Mouse (Mus musculus): ENCODE measurements at regions not wholly inside any gene's neighbourhood (a gene's known extent, or its start where the extent isn't known, plus 50 kb on each side); places are given as distances from the start of the nearest gene placed in this dataset.
A peak's percentile ranks its signal among the peaks of the same experiment; 100 is the strongest.

DNA sequence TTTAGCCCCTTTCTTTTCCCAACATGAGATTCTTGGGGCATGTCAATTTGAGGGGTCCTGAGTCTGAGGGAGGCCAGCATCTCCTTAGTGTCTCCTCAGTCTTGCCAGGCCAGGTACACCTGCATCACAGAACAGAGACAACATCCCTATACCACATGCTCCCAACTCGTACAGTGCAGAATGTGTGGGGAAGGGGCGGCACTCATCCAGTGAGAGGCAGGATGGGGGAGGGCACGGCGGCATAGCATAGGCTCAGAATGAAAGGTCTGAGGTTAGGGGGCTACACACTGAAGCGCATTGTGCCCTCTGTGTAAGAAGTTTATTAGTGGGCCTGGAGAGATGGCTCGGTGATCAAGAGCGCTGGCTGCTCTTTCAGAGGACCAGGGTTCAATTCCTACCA is 256.4 kb upstream of the Hs6st1 start:
- H3K27me3 ChIP-seq (replicated peaks; ENCODE audit: control insufficient read depth, insufficient read depth, low read length) = no peaks in the 10 kb centered on the region
- 92% methylated on average over 7 of the region's 7 CpGs for WGBS

DNA sequence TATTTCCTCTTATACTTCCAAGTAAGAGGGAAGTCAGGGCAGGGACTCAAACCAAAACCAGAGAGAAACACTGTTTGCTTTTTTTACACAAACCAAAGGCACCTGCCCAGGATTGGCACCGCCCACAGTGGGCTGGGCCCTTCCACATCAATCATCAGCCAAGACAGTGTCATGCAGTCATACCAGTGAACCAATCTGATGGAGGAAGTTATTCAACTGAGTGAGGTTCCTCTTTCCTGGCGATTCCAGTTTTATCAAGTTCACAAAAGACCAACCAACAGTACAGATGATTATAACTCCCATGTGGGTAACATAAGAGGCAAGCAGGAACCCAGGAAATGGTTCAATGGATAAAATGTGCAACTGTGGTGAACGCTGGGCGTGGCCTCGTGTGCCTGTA is 254.6 kb upstream of the Hs6st1 start:
- Histone ChIP-seq H3K36me3 (ENCODE audit: control insufficient read depth, insufficient read depth, low read length) (no peaks in the 10 kb centered on the region), H3K27me3 (replicated peaks; ENCODE audit: control insufficient read depth, insufficient read depth, low read length) (no peaks in the 10 kb centered on the region), H3K4me3 (ENCODE audit: insufficient read depth, low read depth, low read length) (no peak overlapping the region), H3K4me1 (ENCODE audit: control insufficient read depth, insufficient read depth, low read length) (no peaks in the 10 kb centered on the region), H3K27ac (ENCODE audit: insufficient read depth, low read depth, low read length) (no peak overlapping the region)
- 76% methylated on average over 5 of the region's 5 CpGs for WGBS
- TF ChIP-seq POLR2A (IDR thresholded peaks at IDR 0.05; ENCODE audit: low read depth, low read length) = no peak
- no peak for TF ChIP-seq CTCF (conservative IDR thresholded peaks at IDR 0.05; ENCODE audit: insufficient read depth, insufficient read length, low read depth, low read length)
- peak; percentile 18 for DNase-seq

More for the DNA sequence above, 256.4 kb upstream of the Hs6st1 start:
- Histone ChIP-seq H3K4me1 (ENCODE audit: control insufficient read depth, insufficient read depth, low read length) (no peaks in the 10 kb centered on the region), H3K4me3 (ENCODE audit: insufficient read depth, low read depth, low read length) (no peak overlapping the region), H3K36me3 (ENCODE audit: control insufficient read depth, insufficient read depth, low read length) (no peaks in the 10 kb centered on the region), H3K27ac (ENCODE audit: insufficient read depth, low read depth, low read length) (no peak overlapping the region)
- TF ChIP-seq CTCF (conservative IDR thresholded peaks at IDR 0.05; ENCODE audit: insufficient read depth, insufficient read length, low read depth, low read length) (no peak), POLR2A (IDR thresholded peaks at IDR 0.05; ENCODE audit: low read depth, low read length) (no peak)
- DNase-seq = no peak

DNA sequence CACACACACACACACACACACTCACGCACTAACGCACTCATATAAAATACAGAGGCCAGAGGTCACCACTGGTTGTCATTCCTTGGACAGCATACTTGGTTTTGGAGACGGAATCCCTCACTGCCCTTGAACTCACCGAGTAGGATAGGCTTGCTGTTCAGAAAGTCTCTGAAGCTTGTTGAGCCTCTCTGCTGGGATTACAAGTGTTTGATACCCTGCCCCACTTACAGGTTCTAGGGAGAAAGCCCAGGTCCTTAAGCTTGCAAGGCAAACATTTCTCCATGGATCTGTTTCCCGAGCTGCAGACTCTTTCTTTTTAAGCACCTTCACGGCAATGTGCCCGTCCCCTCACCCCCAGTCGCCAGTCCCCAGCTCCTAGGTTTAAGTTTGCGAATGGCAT is 254.0 kb upstream of the Hs6st1 start:
- DNase-seq = no peak
- WGBS = 89% methylated on average over 9 of the region's 9 CpGs

DNA sequence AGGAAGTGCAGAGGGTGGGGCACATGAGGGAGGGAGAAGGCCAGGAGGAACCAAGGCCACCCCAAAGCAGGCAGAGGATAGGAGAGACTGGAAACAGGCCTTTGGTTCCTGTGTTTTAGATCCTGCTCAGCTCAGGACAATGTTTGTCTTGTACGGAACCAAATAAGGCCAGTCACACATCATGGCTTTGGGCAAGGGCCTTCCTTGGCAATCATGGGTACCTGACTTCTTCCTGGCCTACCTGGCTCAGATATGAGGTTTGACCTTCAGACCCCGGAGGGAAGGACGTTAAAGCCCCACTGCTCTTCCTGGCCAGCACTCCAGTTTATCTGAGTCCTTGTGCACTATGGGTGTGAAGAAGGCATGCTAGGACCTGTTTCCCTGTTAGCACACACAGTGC is 253.4 kb upstream of the Hs6st1 start:
- no peaks in the 10 kb centered on the region for H3K27me3 ChIP-seq (replicated peaks; ENCODE audit: control insufficient read depth, insufficient read depth, low read length)
- H3K4me3 ChIP-seq (ENCODE audit: insufficient read depth, low read depth, low read length) = no peak overlapping the region
- H3K4me1 ChIP-seq (ENCODE audit: control insufficient read depth, insufficient read depth, low read length) = no peaks in the 10 kb centered on the region
- no peak overlapping the region for H3K27ac ChIP-seq (ENCODE audit: insufficient read depth, low read depth, low read length)
- no peak for TF ChIP-seq POLR2A (IDR thresholded peaks at IDR 0.05; ENCODE audit: low read depth, low read length)
- no peak for TF ChIP-seq CTCF (conservative IDR thresholded peaks at IDR 0.05; ENCODE audit: insufficient read depth, insufficient read length, low read depth, low read length)
- no peaks in the 10 kb centered on the region for H3K36me3 ChIP-seq (ENCODE audit: control insufficient read depth, insufficient read depth, low read length)
- WGBS = 77% methylated on average over 3 of the region's 3 CpGs
- DNase-seq = no peak

More for the DNA sequence above, 254.0 kb upstream of the Hs6st1 start:
- H3K27ac ChIP-seq (ENCODE audit: insufficient read depth, low read depth, low read length) = no peak overlapping the region
- H3K27me3 ChIP-seq (replicated peaks; ENCODE audit: control insufficient read depth, insufficient read depth, low read length) = no peaks in the 10 kb centered on the region
- no peaks in the 10 kb centered on the region for H3K36me3 ChIP-seq (ENCODE audit: control insufficient read depth, insufficient read depth, low read length)
- H3K4me3 ChIP-seq (ENCODE audit: insufficient read depth, low read depth, low read length) = no peak overlapping the region
- no peaks in the 10 kb centered on the region for H3K4me1 ChIP-seq (ENCODE audit: control insufficient read depth, insufficient read depth, low read length)
- TF ChIP-seq POLR2A (IDR thresholded peaks at IDR 0.05; ENCODE audit: low read depth, low read length) (no peak), CTCF (conservative IDR thresholded peaks at IDR 0.05; ENCODE audit: insufficient read depth, insufficient read length, low read depth, low read length) (no peak)

DNA sequence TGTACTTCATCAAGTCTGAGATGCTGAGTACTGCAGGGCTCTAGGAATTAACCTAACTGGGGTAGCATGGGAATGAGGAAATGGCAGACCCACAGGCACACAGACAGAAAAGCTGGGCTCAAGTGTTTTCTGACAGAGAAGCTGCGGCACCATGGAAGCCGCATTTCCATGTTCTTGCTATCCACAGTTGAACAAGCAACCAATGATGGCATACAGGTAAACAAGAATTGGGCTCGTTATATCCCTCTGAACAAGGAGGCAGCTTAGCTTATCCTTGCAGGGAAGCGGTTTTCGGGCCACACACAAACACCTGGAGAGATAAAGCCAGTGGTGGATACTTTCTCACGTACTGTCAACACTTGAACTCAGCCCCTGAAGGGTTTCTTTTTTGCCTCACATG is 246.4 kb upstream of the Hs6st1 start:
- H3K36me3 ChIP-seq (ENCODE audit: control insufficient read depth, insufficient read depth, low read length) = no peaks in the 10 kb centered on the region
- TF ChIP-seq POLR2A (IDR thresholded peaks at IDR 0.05; ENCODE audit: low read depth, low read length) (no peak), CTCF (conservative IDR thresholded peaks at IDR 0.05; ENCODE audit: insufficient read depth, insufficient read length, low read depth, low read length) (no peak)
- H3K27me3 ChIP-seq (replicated peaks; ENCODE audit: control insufficient read depth, insufficient read depth, low read length) = no peaks in the 10 kb centered on the region
- no peak overlapping the region for H3K27ac ChIP-seq (ENCODE audit: insufficient read depth, low read depth, low read length)
- no peak overlapping the region for H3K4me3 ChIP-seq (ENCODE audit: insufficient read depth, low read depth, low read length)
- no peaks in the 10 kb centered on the region for H3K4me1 ChIP-seq (ENCODE audit: control insufficient read depth, insufficient read depth, low read length)
- no peak for DNase-seq
- 99% methylated on average over 6 of the region's 6 CpGs for WGBS

DNA sequence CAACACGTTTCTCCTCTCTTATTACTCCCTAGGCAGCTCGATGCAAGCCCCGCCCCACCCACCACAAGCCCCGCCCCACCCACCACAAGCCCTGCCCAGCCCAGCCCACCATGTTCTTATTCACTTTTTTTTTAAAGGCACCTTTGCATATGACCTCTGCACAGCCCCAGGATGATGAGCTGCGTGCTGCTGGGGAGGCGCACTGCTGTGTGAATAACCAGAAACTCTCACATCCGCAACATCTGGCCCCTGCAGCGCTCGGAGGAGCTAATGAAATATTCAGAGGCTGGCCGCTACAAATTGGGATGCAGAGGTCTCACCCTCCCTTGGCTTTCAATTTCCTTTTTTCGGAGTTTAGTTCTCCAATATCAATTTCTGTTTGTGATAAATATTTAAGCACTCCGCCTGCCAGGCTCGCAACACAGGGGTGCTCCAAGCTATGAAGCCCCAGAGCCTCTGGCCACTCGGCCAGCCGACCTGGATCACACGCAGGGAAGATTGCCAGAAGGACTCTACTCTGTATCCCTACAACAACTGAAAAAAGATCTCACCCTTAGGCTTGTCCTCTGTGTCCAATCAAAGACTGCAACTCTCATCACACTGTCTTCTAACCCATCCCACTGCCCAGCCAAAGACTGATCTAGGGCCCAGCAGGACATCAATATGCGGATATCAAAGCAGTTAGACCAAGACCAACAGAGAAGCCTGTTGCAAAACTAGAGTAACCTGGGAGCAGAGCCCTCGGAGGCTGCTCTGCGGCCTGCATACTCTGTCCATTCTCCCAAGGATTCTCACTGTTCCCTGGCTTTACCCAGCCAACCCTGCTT is 245.6 kb upstream of the Hs6st1 start:
- no peak for TF ChIP-seq POLR2A (IDR thresholded peaks at IDR 0.05; ENCODE audit: low read depth, low read length)
- TF ChIP-seq CTCF (conservative IDR thresholded peaks at IDR 0.05; ENCODE audit: insufficient read depth, insufficient read length, low read depth, low read length) = no peak
- WGBS = 63% methylated on average over 19 of the region's 19 CpGs
- no peaks in the 10 kb centered on the region for H3K27me3 ChIP-seq (replicated peaks; ENCODE audit: control insufficient read depth, insufficient read depth, low read length)
- H3K27ac ChIP-seq (ENCODE audit: insufficient read depth, low read depth, low read length) = no peak overlapping the region
- H3K4me3 ChIP-seq (ENCODE audit: insufficient read depth, low read depth, low read length) = no peak overlapping the region
- H3K4me1 ChIP-seq (ENCODE audit: control insufficient read depth, insufficient read depth, low read length) = no peaks in the 10 kb centered on the region
- no peaks in the 10 kb centered on the region for H3K36me3 ChIP-seq (ENCODE audit: control insufficient read depth, insufficient read depth, low read length)
- no peak for DNase-seq

DNA sequence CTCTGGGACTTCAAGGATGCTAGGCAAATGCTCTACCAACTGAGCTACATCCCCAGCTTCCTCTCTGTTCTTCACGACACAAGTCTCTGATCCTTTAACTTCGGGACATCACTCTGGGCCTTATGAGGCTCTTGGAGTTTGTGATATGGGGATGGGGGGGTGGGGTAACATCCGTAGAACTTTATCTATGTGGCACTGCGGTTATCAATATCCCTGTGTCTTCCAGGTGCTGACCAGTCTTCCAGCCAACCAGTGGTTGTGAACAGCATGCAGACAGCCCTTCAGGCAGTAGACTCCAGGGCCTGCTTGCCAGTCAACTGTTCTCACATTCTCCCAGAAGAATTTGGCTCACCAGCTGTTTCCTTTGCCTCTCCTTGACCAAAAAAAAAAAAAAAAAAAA is 244.7 kb upstream of the Hs6st1 start:
- DNase-seq = no peak
- no peaks in the 10 kb centered on the region for H3K36me3 ChIP-seq (ENCODE audit: control insufficient read depth, insufficient read depth, low read length)
- 95% methylated on average over 4 of the region's 4 CpGs for WGBS
- TF ChIP-seq POLR2A (IDR thresholded peaks at IDR 0.05; ENCODE audit: low read depth, low read length) (no peak), CTCF (conservative IDR thresholded peaks at IDR 0.05; ENCODE audit: insufficient read depth, insufficient read length, low read depth, low read length) (no peak)
- H3K4me1 ChIP-seq (ENCODE audit: control insufficient read depth, insufficient read depth, low read length) = no peaks in the 10 kb centered on the region
- no peaks in the 10 kb centered on the region for H3K27me3 ChIP-seq (replicated peaks; ENCODE audit: control insufficient read depth, insufficient read depth, low read length)
- no peak overlapping the region for H3K27ac ChIP-seq (ENCODE audit: insufficient read depth, low read depth, low read length)
- H3K4me3 ChIP-seq (ENCODE audit: insufficient read depth, low read depth, low read length) = no peak overlapping the region

Measured in kidney, adult 2 months (tissue).